In the genomic region with DNA sequence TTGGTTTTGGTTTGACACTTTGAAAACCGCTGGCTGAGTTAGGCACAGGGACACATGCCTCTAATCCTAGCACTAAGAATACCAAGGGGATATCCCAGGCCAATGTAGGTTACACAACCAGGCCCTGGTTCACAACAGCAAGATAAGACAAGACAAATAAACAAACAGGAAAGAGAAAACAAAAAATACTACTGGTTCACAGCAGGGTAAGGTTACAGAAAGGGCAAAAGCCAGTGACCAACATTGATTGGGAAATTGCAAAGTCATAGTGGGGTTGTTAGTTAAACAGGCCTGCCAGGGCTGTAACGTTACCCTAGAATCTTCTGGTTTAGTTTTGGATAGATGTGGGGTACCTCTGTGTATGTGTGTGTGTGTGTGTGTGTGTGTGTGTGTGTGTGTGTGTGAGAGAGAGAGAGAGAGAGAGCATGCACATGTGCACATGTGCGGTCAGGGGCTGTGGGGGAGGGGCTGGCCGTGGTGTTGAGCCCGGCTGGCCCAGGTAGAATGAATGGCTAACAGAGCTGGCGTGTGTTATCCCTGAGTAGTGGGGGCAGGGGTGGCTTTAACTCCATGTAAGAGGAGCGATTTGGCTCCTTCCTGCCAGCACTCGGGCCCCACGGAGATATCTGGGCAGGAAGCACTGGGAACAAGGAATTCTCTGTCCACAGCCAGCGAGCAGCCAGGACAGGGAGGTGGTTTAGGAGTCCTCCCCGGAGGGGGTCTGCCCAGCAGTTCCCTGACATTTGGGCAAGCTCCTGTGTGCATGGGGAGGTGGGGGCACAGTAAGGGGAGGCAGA, we compare ENCODE assay signal across 9 mouse cellular contexts. TPM values are rescaled to one million over a fixed set of nuclear protein-coding genes. Genes with fewer than 3 reads are reported as not detected.
A peak's percentile ranks its signal among the peaks of the same experiment; 100 is the strongest.
DNase-seq lines count a peak whose midpoint lies in the region; ATAC-seq lines count a peak whose summit lies in the region.
"Had no signal": no experiment of that assay in that cellular context is flagged by ENCODE, and none has a peak within 500 bp of the region (broad histone marks: within the 10 kb centered on the region; RNA-seq: fewer than 3 reads in every experiment).

No protein-coding gene starts in this region.

- no peak for ATAC-seq in hindbrain, embryonic 11.5 days (ENCODE audit: low FRiP score)
- ATAC-seq in hindbrain, embryonic 14.5 days (ENCODE audit: low FRiP score), result no peak
- peak; percentile 76 for ATAC-seq in embryonic facial prominence, embryonic 14.5 days (ENCODE audit: low read depth)
- ATAC-seq in megakaryocyte progenitor cell, adult 5-6 weeks (replicated peaks; ENCODE audit: poor library complexity), result peak; percentile 54
- ATAC-seq: Patski had no signal

- 35% methylated on average over 11 of the region's 11 CpGs for WGBS in hindbrain, embryonic 11.5 days
- WGBS in hindbrain, embryonic 14.5 days, result 48% methylated on average over 11 of the region's 11 CpGs
- WGBS in embryonic facial prominence, embryonic 14.5 days, result 13% methylated on average over 11 of the region's 11 CpGs

- no peaks in the 10 kb centered on the region for H3K36me3 ChIP-seq in hindbrain, embryonic 11.5 days (ENCODE audit: control insufficient read depth, insufficient read depth, low read length)
- peaks cover 37% of the 10 kb centered on the region for H3K36me3 ChIP-seq in hindbrain, embryonic 14.5 days (replicated peaks; ENCODE audit: control insufficient read depth, insufficient read depth)
- 0 out of 2 replicates have a peak, but pooled peaks cover under 1% of the 10 kb centered on the region for H3K36me3 ChIP-seq in embryonic facial prominence, embryonic 14.5 days (ENCODE audit: control insufficient read depth, insufficient read depth, low read length)

- no peak overlapping the region for H3K4me2 ChIP-seq in hindbrain, embryonic 11.5 days (replicated peaks; ENCODE audit: low read depth, low read length)
- no peak overlapping the region for H3K4me2 ChIP-seq in hindbrain, embryonic 14.5 days (replicated peaks)
- H3K4me2 ChIP-seq in embryonic facial prominence, embryonic 14.5 days (ENCODE audit: low read depth, low read length), result no peak overlapping the region

- no peak overlapping the region for H3K9ac ChIP-seq in hindbrain, embryonic 11.5 days (ENCODE audit: low read depth, low read length)
- no peak overlapping the region for H3K9ac ChIP-seq in hindbrain, embryonic 14.5 days
- no peak overlapping the region for H3K9ac ChIP-seq in embryonic facial prominence, embryonic 14.5 days (ENCODE audit: low read depth, low read length)

- no peaks in the 10 kb centered on the region for H3K27me3 ChIP-seq in hindbrain, embryonic 11.5 days (ENCODE audit: control insufficient read depth, insufficient read depth, low read length)
- H3K27me3 ChIP-seq in hindbrain, embryonic 14.5 days (ENCODE audit: control insufficient read depth, insufficient read depth, low read length), result no peaks in the 10 kb centered on the region
- H3K27me3 ChIP-seq in embryonic facial prominence, embryonic 14.5 days (replicated peaks; ENCODE audit: control insufficient read depth, insufficient read depth, low read length), result no peaks in the 10 kb centered on the region
- H3K27me3 ChIP-seq: Patski had no signal

- H3K9me3 ChIP-seq in hindbrain, embryonic 11.5 days (ENCODE audit: control insufficient read depth, low read length), result no peaks in the 10 kb centered on the region
- no peaks in the 10 kb centered on the region for H3K9me3 ChIP-seq in hindbrain, embryonic 14.5 days (ENCODE audit: control insufficient read depth, low read length)
- no peaks in the 10 kb centered on the region for H3K9me3 ChIP-seq in embryonic facial prominence, embryonic 14.5 days (ENCODE audit: control insufficient read depth, low read length)

- H3K4me1 ChIP-seq in hindbrain, embryonic 11.5 days (replicated peaks; ENCODE audit: control insufficient read depth, insufficient read depth, low read length), result no peaks in the 10 kb centered on the region
- H3K4me1 ChIP-seq in hindbrain, embryonic 14.5 days (replicated peaks; ENCODE audit: control insufficient read depth, insufficient read depth, low read length), result no peaks in the 10 kb centered on the region
- H3K4me1 ChIP-seq in embryonic facial prominence, embryonic 14.5 days (ENCODE audit: control insufficient read depth, insufficient read depth, low read length), result no peaks in the 10 kb centered on the region

- H3K27ac ChIP-seq in hindbrain, embryonic 11.5 days (ENCODE audit: low read depth, low read length), result no peak overlapping the region
- H3K27ac ChIP-seq in hindbrain, embryonic 14.5 days, result no peak overlapping the region
- peak overlapping the region; percentile 41 for H3K27ac ChIP-seq in embryonic facial prominence, embryonic 14.5 days (replicated peaks; ENCODE audit: low read depth, low read length)

- peak; percentile 36 for DNase-seq in hindbrain, embryonic 11.5 days (ENCODE audit: low spot score)
- DNase-seq in hindbrain, embryonic 14.5 days (ENCODE audit: low spot score), result no peak
- peak; percentile 67 for DNase-seq in embryonic facial prominence, embryonic 14.5 days (ENCODE audit: low spot score)
- DNase-seq in kidney, adult 8-10 months, result peak; percentile 45 to 53
- no peak for DNase-seq in layer of hippocampus, adult 11-12 months (ENCODE audit: low spot score)
- no peak for DNase-seq in thymus, postnatal 14 days
- no peak for DNase-seq in MN1 (ENCODE audit: low spot score)

- H3K4me3 ChIP-seq in hindbrain, embryonic 11.5 days (ENCODE audit: low read depth, low read length), result no peak overlapping the region
- H3K4me3 ChIP-seq in hindbrain, embryonic 14.5 days (replicated peaks; ENCODE audit: low read length), result no peak overlapping the region
- H3K4me3 ChIP-seq in embryonic facial prominence, embryonic 14.5 days (ENCODE audit: low read depth, low read length), result no peak overlapping the region

RNA-seq across cellular contexts. Expression of gene Epb41l1, which starts 19.2 kb away (rescaled TPM):
- polyA plus RNA-seq in hindbrain, embryonic 11.5 days (2014; fragmentation: Nextera tagmentation; extraction: Ambion mirVana), result 4.0 and 5.0 TPM in 2 replicates
- polyA plus RNA-seq in hindbrain, embryonic 14.5 days (2014; fragmentation: Nextera tagmentation; extraction: Ambion mirVana), result 19.5 and 24.3 TPM in 2 replicates
- polyA plus RNA-seq in embryonic facial prominence, embryonic 14.5 days (2014; fragmentation: Nextera tagmentation; extraction: Ambion mirVana), result 4.0 and 4.7 TPM in 2 replicates
- 0.05 and 0.39 TPM in 2 replicates for total RNA-seq in megakaryocyte progenitor cell, adult 5-6 weeks (2015)
- total RNA-seq in megakaryocyte progenitor cell, adult 5-6 weeks (2017), result 0.24 and 2.6 TPM in 2 replicates

Comparison
In these comparisons a context has a peak if more than half of its experiments do, and no peak if none do; other contexts are left out.
1. DNase-seq: peak in hindbrain, embryonic 11.5 days (single experiment), embryonic facial prominence, embryonic 14.5 days (single experiment) and kidney, adult 8-10 months (2 of 2); none in hindbrain, embryonic 14.5 days (single experiment), layer of hippocampus, adult 11-12 months (single experiment), thymus, postnatal 14 days (single experiment) and MN1 (single experiment).
2. ATAC-seq: peak in embryonic facial prominence, embryonic 14.5 days (single experiment) and megakaryocyte progenitor cell, adult 5-6 weeks (single experiment); none in hindbrain, embryonic 11.5 days (single experiment) and hindbrain, embryonic 14.5 days (single experiment).